Comparison of ENCODE assay signal across 8 mouse cellular contexts in genomic region chr9:23222841-23223548, GRCm38 (mm10). TPM values are rescaled to one million over a fixed set of nuclear protein-coding genes. Genes with fewer than 3 reads are reported as not detected.
A peak's percentile ranks its signal among the peaks of the same experiment; 100 is the strongest.
DNase-seq lines count a peak whose midpoint lies in the region; ATAC-seq and TF ChIP-seq lines count a peak whose summit lies in the region.

Gene Bmper, plus strand, starts transcription at chr9:23223076.

- H3K27me3 ChIP-seq in embryonic facial prominence, embryonic 11.5 days (ENCODE audit: control insufficient read depth, insufficient read depth, low read length), result peaks cover 4% of the 10 kb centered on the region; the same call in 1 of the 2 replicates
- peaks cover 2% of the 10 kb centered on the region for H3K27me3 ChIP-seq in heart, adult 2 months (ENCODE audit: control insufficient read depth, insufficient read depth, low read length)
- H3K27me3 ChIP-seq in kidney, embryonic 14.5 days (ENCODE audit: control insufficient read depth, insufficient read depth, low read length), result 0 out of 2 replicates have a peak, but pooled peaks cover 4% of the 10 kb centered on the region
- H3K27me3 ChIP-seq in liver, embryonic 12.5 days (replicated peaks), result peaks cover 63% of the 10 kb centered on the region
- peaks cover 29% of the 10 kb centered on the region for H3K27me3 ChIP-seq in neural tube, embryonic 11.5 days (ENCODE audit: control insufficient read depth, insufficient read depth, low read length)

- under 1% methylated on average over 68 of the region's 86 CpGs for WGBS in embryonic facial prominence, embryonic 11.5 days
- under 1% methylated on average over 84 of the region's 86 CpGs for WGBS in heart, adult 2 months
- WGBS in kidney, embryonic 14.5 days, result 0% methylated on average over 73 of the region's 86 CpGs
- WGBS in liver, embryonic 12.5 days (ENCODE audit: insufficient replicate concordance), result under 1% methylated on average over 57 of the region's 86 CpGs
- 0% methylated on average over 54 of the region's 86 CpGs for WGBS in neural tube, embryonic 11.5 days

- no peaks in the 10 kb centered on the region for H3K9me3 ChIP-seq in embryonic facial prominence, embryonic 11.5 days (replicated peaks; ENCODE audit: control insufficient read depth, low read length)
- H3K9me3 ChIP-seq in kidney, embryonic 14.5 days (ENCODE audit: control insufficient read depth, low read length), result no peaks in the 10 kb centered on the region
- no peaks in the 10 kb centered on the region for H3K9me3 ChIP-seq in liver, embryonic 12.5 days (replicated peaks)
- no peaks in the 10 kb centered on the region for H3K9me3 ChIP-seq in neural tube, embryonic 11.5 days (ENCODE audit: control insufficient read depth, low read length)

- H3K9ac ChIP-seq in embryonic facial prominence, embryonic 11.5 days (replicated peaks; ENCODE audit: low read length), result peak within 1 kb of the TSS; percentile 59
- H3K9ac ChIP-seq in heart, adult 2 months (ENCODE audit: low read depth, low read length), result peak within 1 kb of the TSS; percentile 75
- peak within 1 kb of the TSS; percentile 74 for H3K9ac ChIP-seq in kidney, embryonic 14.5 days (ENCODE audit: low read depth, low read length)
- H3K9ac ChIP-seq in liver, embryonic 12.5 days, result peak within 1 kb of the TSS; percentile 25; the same call in 1 of the 2 replicates
- peak within 1 kb of the TSS; percentile 81 for H3K9ac ChIP-seq in neural tube, embryonic 11.5 days (ENCODE audit: low read length)

- H3K4me1 ChIP-seq in embryonic facial prominence, embryonic 11.5 days (ENCODE audit: control insufficient read depth, insufficient read depth, low read length), result no peaks in the 10 kb centered on the region
- no peaks in the 10 kb centered on the region; the same call in 1 of the 2 replicates for H3K4me1 ChIP-seq in heart, adult 2 months (ENCODE audit: control insufficient read depth, insufficient read depth, low read length)
- no peaks in the 10 kb centered on the region for H3K4me1 ChIP-seq in kidney, embryonic 14.5 days (ENCODE audit: control insufficient read depth, insufficient read depth, low read length)
- H3K4me1 ChIP-seq in liver, embryonic 12.5 days, result 0 out of 2 replicates have a peak, but pooled peaks cover 3% of the 10 kb centered on the region
- no peaks in the 10 kb centered on the region for H3K4me1 ChIP-seq in neural tube, embryonic 11.5 days (ENCODE audit: control insufficient read depth, insufficient read depth, low read length)

- no peak for TF ChIP-seq CTCF in heart, adult 2 months (IDR thresholded peaks at IDR 0.05)

- TF ChIP-seq POLR2A in heart, adult 2 months (IDR thresholded peaks at IDR 0.05; ENCODE audit: insufficient read depth, low read depth, low read length), result no peak

- H3K36me3 ChIP-seq in embryonic facial prominence, embryonic 11.5 days (replicated peaks; ENCODE audit: control insufficient read depth, insufficient read depth, low read depth, low read length), result no peaks in the 10 kb centered on the region
- no peaks in the 10 kb centered on the region for H3K36me3 ChIP-seq in heart, adult 2 months (ENCODE audit: control insufficient read depth, insufficient read depth, low read length)
- H3K36me3 ChIP-seq in kidney, embryonic 14.5 days (ENCODE audit: control insufficient read depth, insufficient read depth, low read length), result no peaks in the 10 kb centered on the region
- no peaks in the 10 kb centered on the region for H3K36me3 ChIP-seq in liver, embryonic 12.5 days
- H3K36me3 ChIP-seq in neural tube, embryonic 11.5 days (ENCODE audit: control insufficient read depth, insufficient read depth, low read length), result no peaks in the 10 kb centered on the region

- H3K4me2 ChIP-seq in embryonic facial prominence, embryonic 11.5 days (ENCODE audit: low read depth, low read length), result peak within 1 kb of the TSS; percentile 97
- H3K4me2 ChIP-seq in kidney, embryonic 14.5 days (replicated peaks; ENCODE audit: low read depth, low read length), result peak within 1 kb of the TSS; percentile 60
- H3K4me2 ChIP-seq in liver, embryonic 12.5 days, result peak within 1 kb of the TSS; percentile 76
- H3K4me2 ChIP-seq in neural tube, embryonic 11.5 days (ENCODE audit: low read depth), result peak within 1 kb of the TSS; percentile 96

- ATAC-seq in embryonic facial prominence, embryonic 11.5 days (replicated peaks; ENCODE audit: insufficient number of reproducible peaks, low FRiP score, low TSS enrichment, low read depth), result peak; percentile 84
- ATAC-seq in kidney, embryonic 14.5 days (ENCODE audit: low FRiP score, low TSS enrichment), result peak; percentile 94
- ATAC-seq in liver, embryonic 12.5 days, result peak; percentile 44
- ATAC-seq in neural tube, embryonic 11.5 days (ENCODE audit: insufficient read depth, low FRiP score, low TSS enrichment), result peak; percentile 83

- H3K79me2 ChIP-seq in heart, adult 2 months (replicated peaks; ENCODE audit: control insufficient read depth, insufficient read depth, low read length), result no peaks in the 10 kb centered on the region

- DNase-seq in 3T3-L1 (ENCODE audit: low read depth, low spot score), result peak; percentile 51
- peak; percentile 80 for DNase-seq in adrenal gland, adult 2 months
- DNase-seq in embryonic facial prominence, embryonic 11.5 days (ENCODE audit: low spot score), result peak; percentile 78
- DNase-seq in heart, adult 2 months, result peak; percentile 71
- DNase-seq in neural tube, embryonic 11.5 days (ENCODE audit: low spot score), result peak; percentile 82
- peak; percentile 19 for DNase-seq in urinary bladder, postnatal 25 days (ENCODE audit: low spot score)

- peak within 1 kb of the TSS; percentile 54 for H3K4me3 ChIP-seq in embryonic facial prominence, embryonic 11.5 days (ENCODE audit: low read depth, low read length)
- peak within 1 kb of the TSS; percentile 72 for H3K4me3 ChIP-seq in heart, adult 2 months
- peak within 1 kb of the TSS; percentile 56 for H3K4me3 ChIP-seq in kidney, embryonic 14.5 days (ENCODE audit: low read length)
- H3K4me3 ChIP-seq in liver, embryonic 12.5 days, result peak within 1 kb of the TSS; percentile 57
- H3K4me3 ChIP-seq in neural tube, embryonic 11.5 days (ENCODE audit: low read depth, low read length), result peak within 1 kb of the TSS; percentile 68

- no peak for TF ChIP-seq EP300 in heart, adult 2 months (IDR thresholded peaks at IDR 0.05; ENCODE audit: insufficient read depth, low read depth, low read length)

- H3K27ac ChIP-seq in embryonic facial prominence, embryonic 11.5 days (replicated peaks; ENCODE audit: low read depth, low read length), result peak within 1 kb of the TSS; percentile 5; the same call in 1 of the 2 replicates
- H3K27ac ChIP-seq in heart, adult 2 months, result peak within 1 kb of the TSS; percentile 50
- peak within 1 kb of the TSS; percentile 70 for H3K27ac ChIP-seq in kidney, embryonic 14.5 days (ENCODE audit: low read depth, low read length)
- no peak within 1 kb of the TSS for H3K27ac ChIP-seq in liver, embryonic 12.5 days
- H3K27ac ChIP-seq in neural tube, embryonic 11.5 days (ENCODE audit: low read depth, low read length), result 0 out of 2 replicates have a peak within 1 kb of the TSS, but pooled peaks have one; percentile 49

- intact Hi-C loops in heart, adult 2 months (cut with DNase I), result no loop called here

RNA-seq across cellular contexts. Expression of gene Bmper, which starts in this region (rescaled TPM):
- 1 to 10 TPM; 1.5 to 2.4 TPM for total RNA-seq in adrenal gland, adult 2 months (2021)
- polyA plus RNA-seq in adrenal gland, adult 2 months (2012; rRNA removed), result 0.61 and 1.1 TPM in 2 replicates
- 9.6 and 10.8 TPM in 2 replicates for polyA plus RNA-seq in embryonic facial prominence, embryonic 11.5 days (2014; fragmentation: Nextera tagmentation; extraction: Ambion mirVana)
- 1 to 10 TPM; 2.6 to 4.3 TPM for total RNA-seq in heart, adult 2 months (2021)
- polyA plus RNA-seq in heart, adult 2 months (2012; rRNA removed), result 1.9 and 2.6 TPM in 2 replicates
- polyA plus RNA-seq in kidney, embryonic 14.5 days (2014; fragmentation: Nextera tagmentation; extraction: Ambion mirVana), result 17.3 and 26.7 TPM in 2 replicates
- polyA plus RNA-seq in liver, embryonic 12.5 days (2016; fragmentation: Nextera tagmentation; extraction: Ambion mirVana), result 0.67 and 0.89 TPM in 2 replicates
- polyA plus RNA-seq in neural tube, embryonic 11.5 days (2014; fragmentation: Nextera tagmentation; extraction: Ambion mirVana), result 10.5 and 11.2 TPM in 2 replicates

Comparison
In these comparisons a context has a peak if more than half of its experiments do, and no peak if none do; other contexts are left out.
1. Peak in ATAC-seq, H3K4me3 ChIP-seq, H3K9ac ChIP-seq and H3K4me2 ChIP-seq in liver, embryonic 12.5 days; RNA of the gene not detected or under 1 TPM.
2. DNase-seq: peak in every context shown above with its lines; median percentile 82 in neural tube, embryonic 11.5 days; 80 in adrenal gland, adult 2 months; 78 in embryonic facial prominence, embryonic 11.5 days; 71 in heart, adult 2 months; 51 in 3T3-L1; 19 in urinary bladder, postnatal 25 days.
3. ATAC-seq: peak in every context shown above with its lines; median percentile 94 in kidney, embryonic 14.5 days; 84 in embryonic facial prominence, embryonic 11.5 days; 83 in neural tube, embryonic 11.5 days; 44 in liver, embryonic 12.5 days.
4. H3K9ac ChIP-seq: peak in every context shown above with its lines; median percentile 81 in neural tube, embryonic 11.5 days; 75 in heart, adult 2 months; 74 in kidney, embryonic 14.5 days; 59 in embryonic facial prominence, embryonic 11.5 days; 25 in liver, embryonic 12.5 days.